Mouse (Mus musculus): ENCODE results near the gene Fbxl21.

The Fbxl21 gene

GRCm38 (mm10) chr13:56522081-56522820 lies at the start of gene Fbxl21:
Gene Fbxl21 (plus strand): TSS chr13:56522472.
- DNase-seq: peak; percentile 91 to 94

DNA sequence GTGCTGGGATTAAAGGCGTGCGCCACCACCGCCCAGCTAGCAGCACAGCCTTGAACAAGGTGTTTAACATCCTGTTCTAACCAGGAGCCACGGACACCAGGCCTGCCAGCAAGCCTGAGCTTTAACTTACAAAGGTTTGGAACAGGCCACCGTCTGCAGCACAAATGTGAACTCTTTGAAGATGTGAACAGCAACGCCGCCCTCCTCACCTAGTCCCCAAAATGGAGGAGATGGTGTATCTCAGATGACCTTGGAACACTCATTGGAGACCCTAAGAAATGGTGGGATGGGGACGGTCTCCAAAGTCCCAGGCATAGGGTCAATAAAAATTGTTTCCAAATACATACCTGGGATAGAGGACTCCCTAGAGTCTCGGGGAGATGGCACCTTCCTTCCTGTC lies 49.6 kb upstream of the Fbxl21 start:
- no peak for DNase-seq

- peak; percentile 49 to 67 for DNase-seq
Measured at GRCm38 (mm10) chr13:56475363-56475762, 46.9 kb upstream of the Fbxl21 start.

DNA sequence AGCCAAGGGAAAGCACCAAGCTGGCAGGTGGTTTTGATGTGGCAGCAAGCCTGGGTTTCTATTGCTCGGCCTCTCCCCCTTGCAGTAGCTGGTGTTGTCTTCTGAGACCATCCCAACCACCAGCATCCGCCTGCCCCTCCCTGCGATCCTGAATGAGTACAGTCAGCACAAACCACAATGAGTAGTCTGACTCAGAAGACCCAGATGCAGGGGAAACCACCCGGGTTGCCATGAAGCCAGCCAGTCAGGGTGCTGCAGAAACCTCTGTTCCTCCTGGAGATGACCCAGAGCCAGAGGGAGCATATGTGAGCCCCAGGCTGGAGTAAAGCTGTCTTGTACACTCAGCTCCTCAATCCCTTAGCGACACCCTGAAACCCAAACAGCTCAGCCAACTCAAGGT lies 45.5 kb upstream of the Fbxl21 start:
- no peak for DNase-seq

GRCm38 (mm10) chr13:56477271-56477670 lies 45.0 kb upstream of the Fbxl21 start:
- DNase-seq: peak in 1 of 2 experiments; percentile 14

GRCm38 (mm10) chr13:56478027-56478426 lies 44.2 kb upstream of the Fbxl21 start:
- peak in 1 of 2 experiments; percentile 35 for DNase-seq

DNA sequence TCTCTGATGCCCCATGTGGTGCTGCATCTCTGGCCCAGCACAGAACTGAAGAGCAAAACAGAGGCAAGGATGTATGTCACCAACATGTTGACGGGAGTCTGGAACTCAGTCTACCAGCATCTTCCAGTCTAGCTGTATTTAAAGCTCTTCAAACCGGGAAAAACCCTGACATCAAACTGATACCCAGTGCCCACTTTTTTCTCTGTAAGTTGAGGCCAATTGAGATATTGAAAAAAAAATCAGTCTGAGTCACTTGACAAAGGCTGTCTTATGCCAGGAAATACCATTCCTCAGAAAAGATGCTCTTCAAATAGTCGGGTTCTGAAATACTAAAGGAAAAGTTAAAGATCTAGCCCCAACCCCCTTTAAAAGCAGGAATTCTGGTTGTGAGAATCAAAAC lies 40.1 kb upstream of the Fbxl21 start, which contains the start of gene Il9:
TSS of gene Il9 (minus strand) at position 101 of the 400 bp plus-strand sequence.
- DNase-seq: no peak

DNA sequence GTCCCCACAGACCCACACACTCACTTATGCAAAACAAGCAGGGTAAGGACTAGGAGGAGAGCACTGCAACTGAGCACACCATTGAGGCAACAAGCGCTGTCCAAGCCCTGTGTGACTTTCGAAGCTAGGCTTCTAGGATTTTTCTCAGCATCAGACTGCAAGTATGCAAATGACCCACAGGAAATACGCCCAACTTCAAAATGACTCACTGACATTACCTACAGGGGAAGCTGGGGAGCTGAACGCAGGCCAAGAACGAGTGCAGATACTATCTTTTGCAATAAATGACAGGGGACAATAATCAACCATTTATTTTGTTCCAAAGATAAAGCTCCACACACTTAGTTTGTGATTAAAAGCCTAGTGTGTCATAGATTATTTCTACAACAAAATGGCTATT lies 34.3 kb upstream of the Fbxl21 start:
- no peak for DNase-seq

DNA sequence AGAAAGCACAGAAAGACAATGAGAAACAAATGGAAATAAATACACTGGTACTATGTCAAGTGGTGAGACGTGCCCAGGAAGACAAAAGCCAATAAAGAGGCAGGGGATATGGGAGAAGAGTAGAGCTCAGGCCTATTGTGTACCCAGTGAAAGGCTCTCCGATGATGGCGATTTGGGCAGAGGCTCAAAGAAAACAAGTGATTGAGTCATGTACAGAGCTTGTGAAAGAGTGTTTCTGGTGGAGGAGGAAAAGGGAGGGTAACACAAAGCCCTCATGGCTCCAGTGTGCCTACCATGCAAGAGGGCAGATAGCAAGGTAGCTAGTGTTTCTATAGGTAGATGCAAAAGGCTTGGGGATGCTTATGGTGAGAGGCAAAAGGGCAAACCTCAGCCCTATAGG lies 27.8 kb upstream of the Fbxl21 start:
- no peak for DNase-seq

- peak; percentile 8 to 11 for DNase-seq
Measured at GRCm38 (mm10) chr13:56500132-56500531, 22.1 kb upstream of the Fbxl21 start.

DNA sequence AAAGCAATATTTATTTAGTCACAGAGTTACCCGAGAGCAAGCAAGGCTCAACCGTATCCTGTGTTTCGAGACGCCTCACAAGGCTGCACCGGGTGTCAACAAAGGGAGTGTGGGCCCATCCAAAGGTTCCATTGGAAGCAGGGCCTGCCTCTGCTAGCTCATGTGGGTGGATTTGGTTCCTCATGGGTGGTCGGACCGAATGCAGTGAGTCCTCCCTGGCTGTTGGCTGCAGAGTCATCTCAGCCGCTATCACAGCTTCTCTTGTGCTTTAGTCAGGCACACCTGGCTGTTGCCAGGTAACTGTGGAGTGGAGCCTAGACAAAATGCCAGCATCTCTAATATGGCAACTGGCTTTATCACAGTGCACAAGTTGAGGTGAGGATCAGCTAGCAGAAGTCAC lies 21.6 kb upstream of the Fbxl21 start:
- DNase-seq: no peak

DNA sequence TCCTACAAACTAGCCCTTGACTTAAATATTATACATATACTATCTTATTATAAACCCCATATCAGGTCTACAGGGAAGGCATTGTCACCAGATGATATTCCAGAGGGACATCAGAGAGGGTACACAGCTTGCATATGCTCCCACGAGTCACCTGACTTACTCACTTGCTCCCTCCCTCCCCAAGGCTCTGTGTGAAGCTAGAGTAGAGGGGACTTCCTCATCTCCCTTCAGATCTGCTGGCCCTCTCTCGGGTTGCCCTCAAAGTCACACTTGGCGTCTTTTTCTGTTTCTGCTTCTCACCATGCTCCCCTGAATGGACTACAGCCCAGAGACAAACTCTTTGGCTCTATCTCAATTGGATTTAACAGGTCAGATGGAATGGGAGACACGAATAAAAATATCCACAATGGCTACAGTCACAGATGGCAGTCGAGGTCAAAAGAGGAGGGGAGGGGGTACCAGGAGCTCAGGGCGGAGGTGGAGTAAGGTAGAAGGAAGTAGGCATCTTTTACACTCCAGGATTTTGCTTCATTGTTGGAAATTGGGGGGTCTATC lies 20.3 kb upstream of the Fbxl21 start:
- peak in 1 of 2 experiments; percentile 25 for DNase-seq

DNA sequence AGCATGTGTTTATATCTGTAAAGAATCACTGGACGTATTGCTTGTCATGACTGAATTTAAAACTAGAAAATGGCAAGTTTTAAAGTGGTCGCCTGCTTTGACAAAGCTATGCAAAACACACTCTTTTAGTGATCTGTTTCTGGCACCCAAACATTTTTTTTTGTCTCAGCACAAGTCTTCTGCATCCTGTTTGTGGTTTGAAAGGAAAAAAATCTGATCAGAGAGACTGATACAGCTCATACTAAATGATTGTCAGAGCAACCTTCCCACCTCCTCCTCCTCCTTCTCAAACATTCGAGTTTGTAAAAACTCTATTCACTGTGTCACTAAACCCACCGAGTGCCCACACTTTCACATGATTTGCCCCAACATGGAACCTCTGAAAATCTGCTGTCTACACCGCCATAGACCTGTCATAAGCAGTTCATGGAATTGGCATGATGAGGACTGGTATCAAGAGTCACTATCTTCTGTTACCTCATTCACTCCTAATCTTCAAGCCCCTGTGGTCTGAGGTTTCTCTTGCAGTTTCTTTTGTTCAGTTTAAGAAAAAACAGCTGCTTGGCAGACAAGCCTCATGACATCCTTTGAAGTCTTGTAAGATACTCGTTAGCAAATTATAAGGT lies 15.3 kb upstream of the Fbxl21 start:
- DNase-seq: no peak

DNA sequence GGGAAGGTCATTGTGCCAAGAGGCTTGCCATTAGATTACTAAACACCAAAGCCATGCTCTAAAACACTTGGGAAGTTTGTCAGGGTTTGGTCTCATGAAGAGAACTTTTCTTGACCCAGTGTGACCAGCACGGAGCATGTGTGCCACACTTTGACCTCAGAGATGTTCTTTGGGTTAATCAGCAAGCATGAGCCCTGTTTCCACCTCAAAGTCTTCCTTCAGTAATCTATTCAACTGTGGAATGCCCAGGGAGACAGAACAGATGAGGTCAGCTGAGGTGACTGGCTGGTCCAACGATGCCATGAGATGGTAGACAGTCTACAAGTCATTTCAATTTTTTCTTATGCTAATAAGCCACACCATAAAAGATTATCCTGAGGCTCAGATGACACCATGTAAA lies 12.5 kb upstream of the Fbxl21 start:
- DNase-seq: no peak

DNA sequence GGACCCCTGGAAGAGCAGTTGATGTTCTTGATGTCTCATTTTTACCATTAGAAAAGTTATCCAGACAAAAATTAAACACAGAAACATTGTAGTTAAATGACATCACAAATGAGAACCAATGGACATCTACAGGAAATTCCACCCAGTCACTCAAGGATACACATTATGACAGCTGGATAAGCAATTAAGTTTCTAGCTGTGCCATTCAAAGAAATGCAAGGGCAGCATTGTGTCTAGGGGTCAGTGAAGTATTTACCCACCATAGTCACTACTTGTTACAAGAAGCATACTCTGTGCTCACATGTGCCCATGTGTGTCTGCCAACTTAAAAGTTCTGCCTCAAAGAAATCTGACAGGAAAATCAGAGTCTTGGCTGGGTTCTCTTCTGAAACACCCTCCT lies 8.7 kb upstream of the Fbxl21 start:
- no peak for DNase-seq

- no peak for DNase-seq
Measured at GRCm38 (mm10) chr13:56516311-56516710, 6.0 kb upstream of the Fbxl21 start.

DNA sequence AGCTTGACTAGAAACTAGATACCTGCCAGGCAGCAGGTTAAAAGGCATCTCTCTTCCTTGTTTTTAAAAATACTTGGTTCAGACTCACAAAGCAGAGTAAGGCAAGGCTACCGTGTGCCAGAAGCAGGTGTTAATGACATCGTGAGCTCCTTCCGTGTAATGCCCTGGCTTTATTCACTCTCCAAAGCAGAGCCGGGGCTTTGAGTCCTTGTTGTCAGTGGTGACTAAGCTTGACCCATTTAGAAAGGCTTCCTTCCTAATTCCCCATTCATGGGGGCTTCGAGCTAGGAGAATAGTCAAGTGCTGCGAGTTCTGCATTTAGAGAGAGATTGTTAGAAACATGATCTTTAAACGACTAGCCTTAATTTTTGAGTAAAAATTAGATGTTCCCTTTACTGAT lies 5.5 kb upstream of the Fbxl21 start:
- no peak for DNase-seq

GRCm38 (mm10) chr13:56522821-56523167 lies 522 bp downstream of the Fbxl21 start:
- DNase-seq: peak in 1 of 2 experiments; percentile 31

GRCm38 (mm10) chr13:56526871-56527270 lies 4.6 kb downstream of the Fbxl21 start:
- DNase-seq: no peak

DNA sequence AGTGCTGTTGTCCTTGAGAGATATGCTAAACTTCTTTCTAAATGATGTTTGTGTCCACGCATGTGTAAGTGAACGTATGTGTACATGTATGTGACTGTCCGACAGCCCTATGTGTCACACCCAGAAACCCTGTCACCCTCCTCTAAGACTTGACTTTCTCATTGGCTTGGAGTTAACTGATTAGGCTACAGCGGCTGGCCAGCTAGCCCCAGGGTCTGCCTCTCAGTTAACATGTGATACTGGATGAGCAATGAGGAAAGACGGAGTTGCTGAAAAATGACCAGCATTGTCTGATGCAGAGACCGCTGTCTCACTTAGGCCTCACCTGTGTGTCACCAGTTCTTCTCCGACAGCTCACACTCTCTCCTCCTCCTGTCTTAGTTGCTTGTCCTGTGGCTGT lies 5.6 kb downstream of the Fbxl21 start:
- no peak for DNase-seq

DNA sequence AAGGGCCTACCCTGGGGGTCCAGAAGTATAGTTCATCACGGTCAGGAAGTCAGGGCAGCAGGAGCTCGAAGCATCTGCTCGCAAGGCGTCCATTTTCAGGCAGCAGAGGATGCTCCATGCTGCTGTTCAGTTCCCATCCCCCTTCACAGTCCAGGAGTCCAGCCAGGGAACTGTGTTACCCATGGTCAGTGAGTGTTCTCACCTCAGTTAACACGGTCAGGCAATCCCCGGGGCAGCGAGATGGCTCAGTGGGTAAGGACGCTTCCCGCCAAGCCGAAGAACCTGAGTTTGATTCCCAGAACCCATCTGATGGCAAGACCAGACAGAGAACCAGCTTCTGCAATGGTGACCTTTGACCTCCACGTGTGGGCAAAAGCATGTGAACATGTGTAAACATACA lies 6.0 kb downstream of the Fbxl21 start:
- no peak for DNase-seq

GRCm38 (mm10) chr13:56529031-56529430 lies 6.8 kb downstream of the Fbxl21 start:
- no peak for DNase-seq

DNA sequence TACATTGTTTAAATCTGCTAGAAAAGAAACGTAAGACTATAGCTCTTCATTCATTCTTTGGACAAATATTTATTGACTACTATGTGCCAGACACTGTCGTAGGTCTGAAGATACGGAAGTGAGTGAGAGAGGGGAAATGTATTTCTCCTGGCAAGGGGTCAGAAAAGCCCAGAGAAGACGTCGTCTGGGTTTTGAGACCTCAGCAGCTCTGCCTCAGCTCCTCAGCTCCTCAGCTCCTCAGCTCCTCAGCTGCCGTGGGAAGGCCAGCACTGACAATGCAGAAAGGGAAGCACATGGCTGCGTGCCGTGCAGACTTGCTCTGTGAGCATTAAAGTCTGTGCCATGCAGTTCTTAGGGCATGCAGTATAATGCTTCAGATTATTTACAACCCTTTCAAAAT lies 7.4 kb downstream of the Fbxl21 start:
- no peak for DNase-seq

DNA sequence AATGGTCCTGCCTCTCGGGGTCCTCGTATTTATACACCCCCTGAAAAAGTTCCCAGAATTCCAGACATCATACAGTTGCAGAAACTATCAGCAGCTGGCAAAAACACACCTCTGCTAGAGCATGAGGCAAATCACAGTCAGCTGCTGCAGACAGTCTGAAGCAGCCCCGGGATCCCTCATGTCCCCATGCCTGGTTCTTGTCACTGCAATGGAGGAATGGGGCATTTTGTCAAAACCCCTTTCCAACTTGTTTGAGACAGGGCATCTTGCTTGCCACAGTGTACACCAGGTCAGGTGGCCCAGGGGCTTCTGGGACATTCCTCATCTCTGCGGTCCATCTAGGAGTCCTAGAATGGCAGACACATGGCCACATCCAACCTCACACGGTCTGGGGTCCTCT lies 12.7 kb downstream of the Fbxl21 start:
- DNase-seq: no peak
